Mouse (Mus musculus): ENCODE data around the gene Lhx6.

The Lhx6 gene

GRCm38 (mm10) chr2:36033966-36034365 is 71.2 kb downstream of the Lhx6 start:
- DNase-seq = no peak

- DNase-seq = no peak
Observed at GRCm38 (mm10) chr2:36032884-36033283, 72.3 kb downstream of the Lhx6 start.

All from cerebellum, adult 9-11 months (tissue).